Mouse (Mus musculus): ENCODE results near the gene Nxpe3. TPM values are rescaled to one million over a fixed set of nuclear protein-coding genes. Genes with fewer than 3 reads are reported as not detected.

Nxpe3 gene
- polyA plus RNA-seq, 1 experiment, result 13.1 TPM

- WGBS, result 91% methylated on average over 10 of the region's 10 CpGs
- Histone ChIP-seq H3K4me1 (ENCODE audit: control insufficient read depth, insufficient read depth, low read length) (no peaks in the 10 kb centered on the region), H3K27ac (ENCODE audit: insufficient read depth, low read length) (no peak overlapping the region), H3K27me3 (ENCODE audit: control insufficient read depth, insufficient read depth, low read length) (no peaks in the 10 kb centered on the region), H3K4me3 (replicated peaks; ENCODE audit: insufficient read depth, low read depth, low read length) (no peak overlapping the region)
- DNase-seq, result no peak
- no peak for TF ChIP-seq POLR2A (IDR thresholded peaks at IDR 0.05; ENCODE audit: borderline replicate concordance, insufficient read depth, low read length)
- no peak for TF ChIP-seq CTCF (IDR thresholded peaks at IDR 0.05; ENCODE audit: borderline replicate concordance, insufficient read depth, low read depth, low read length)
Measured at GRCm38 (mm10) chr16:55922079-55922478, 27.0 kb upstream of the Nxpe3 start.

- 96% methylated on average over 7 of the region's 7 CpGs for WGBS
- no peaks in the 10 kb centered on the region for H3K27me3 ChIP-seq (ENCODE audit: control insufficient read depth, insufficient read depth, low read length)
- no peak for DNase-seq
- H3K27ac ChIP-seq (ENCODE audit: insufficient read depth, low read length), result no peak overlapping the region
- H3K4me3 ChIP-seq (replicated peaks; ENCODE audit: insufficient read depth, low read depth, low read length), result no peak overlapping the region
- H3K4me1 ChIP-seq (ENCODE audit: control insufficient read depth, insufficient read depth, low read length), result no peaks in the 10 kb centered on the region
- TF ChIP-seq CTCF (IDR thresholded peaks at IDR 0.05; ENCODE audit: borderline replicate concordance, insufficient read depth, low read depth, low read length), result no peak
- TF ChIP-seq POLR2A (IDR thresholded peaks at IDR 0.05; ENCODE audit: borderline replicate concordance, insufficient read depth, low read length), result no peak
Measured at GRCm38 (mm10) chr16:55914716-55915115, 19.6 kb upstream of the Nxpe3 start.

GRCm38 (mm10) chr16:55910208-55910793, 15.2 kb upstream of the Nxpe3 start:
- TF ChIP-seq POLR2A (IDR thresholded peaks at IDR 0.05; ENCODE audit: borderline replicate concordance, insufficient read depth, low read length) (no peak), CTCF (IDR thresholded peaks at IDR 0.05; ENCODE audit: borderline replicate concordance, insufficient read depth, low read depth, low read length) (no peak)
- H3K4me1 ChIP-seq (ENCODE audit: control insufficient read depth, insufficient read depth, low read length), result no peaks in the 10 kb centered on the region
- DNase-seq, result no peak
- WGBS, result 91% methylated on average over 10 of the region's 10 CpGs
- no peak overlapping the region for H3K4me3 ChIP-seq (replicated peaks; ENCODE audit: insufficient read depth, low read depth, low read length)
- H3K27ac ChIP-seq (ENCODE audit: insufficient read depth, low read length), result no peak overlapping the region
- no peaks in the 10 kb centered on the region for H3K27me3 ChIP-seq (ENCODE audit: control insufficient read depth, insufficient read depth, low read length)

DNA sequence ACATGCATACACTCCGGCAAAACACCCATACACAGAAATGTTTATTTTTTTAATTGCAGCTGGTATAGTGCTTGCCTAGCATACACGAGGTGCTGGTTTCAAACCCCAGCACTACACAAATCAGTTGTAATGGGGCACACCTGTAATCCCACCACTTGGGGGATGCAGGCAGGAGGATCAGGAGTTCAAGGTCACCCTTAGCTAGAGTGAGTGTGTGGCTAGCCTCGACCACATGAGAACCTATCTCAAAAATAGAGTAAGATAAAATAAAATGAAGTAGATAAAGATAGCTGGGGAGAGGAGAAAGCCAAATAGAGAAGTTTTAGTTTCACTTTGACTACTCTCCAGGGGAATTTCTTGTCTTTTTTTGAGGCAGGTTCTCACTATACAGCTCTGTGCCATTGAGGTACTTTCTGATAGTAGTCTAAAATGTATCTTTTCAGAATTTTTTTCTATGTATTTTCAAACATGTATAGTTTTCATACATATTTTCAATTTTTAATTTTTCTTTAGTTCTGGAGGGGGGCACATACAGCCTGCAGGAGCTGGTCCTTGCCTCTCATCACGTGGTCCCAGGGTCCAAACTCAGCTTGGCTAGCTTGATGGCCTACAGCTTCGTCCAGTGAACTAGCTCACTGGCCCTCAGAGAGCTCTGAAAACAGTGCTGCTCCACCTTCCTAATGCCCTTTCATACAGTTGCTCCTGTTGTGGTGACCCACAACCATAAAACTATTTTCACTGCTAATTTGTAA, 12.0 kb upstream of the Nxpe3 start:
- no peak for DNase-seq
- Histone ChIP-seq H3K27ac (ENCODE audit: insufficient read depth, low read length) (no peak overlapping the region), H3K27me3 (ENCODE audit: control insufficient read depth, insufficient read depth, low read length) (no peaks in the 10 kb centered on the region), H3K4me3 (replicated peaks; ENCODE audit: insufficient read depth, low read depth, low read length) (no peak overlapping the region), H3K4me1 (ENCODE audit: control insufficient read depth, insufficient read depth, low read length) (no peaks in the 10 kb centered on the region)
- TF ChIP-seq POLR2A (IDR thresholded peaks at IDR 0.05; ENCODE audit: borderline replicate concordance, insufficient read depth, low read length), result no peak
- TF ChIP-seq CTCF (IDR thresholded peaks at IDR 0.05; ENCODE audit: borderline replicate concordance, insufficient read depth, low read depth, low read length), result no peak
- 91% methylated on average over 5 of the region's 5 CpGs for WGBS

- TF ChIP-seq CTCF (IDR thresholded peaks at IDR 0.05; ENCODE audit: borderline replicate concordance, insufficient read depth, low read depth, low read length) (no peak), POLR2A (IDR thresholded peaks at IDR 0.05; ENCODE audit: borderline replicate concordance, insufficient read depth, low read length) (no peak)
- no peak for DNase-seq
- Histone ChIP-seq H3K4me1 (ENCODE audit: control insufficient read depth, insufficient read depth, low read length) (no peaks in the 10 kb centered on the region), H3K27me3 (ENCODE audit: control insufficient read depth, insufficient read depth, low read length) (no peaks in the 10 kb centered on the region), H3K27ac (ENCODE audit: insufficient read depth, low read length) (no peak overlapping the region), H3K4me3 (replicated peaks; ENCODE audit: insufficient read depth, low read depth, low read length) (no peak overlapping the region)
- WGBS, result 91% methylated on average over 25 of the region's 25 CpGs
Measured at GRCm38 (mm10) chr16:55905370-55905769, 10.3 kb upstream of the Nxpe3 start.

DNA sequence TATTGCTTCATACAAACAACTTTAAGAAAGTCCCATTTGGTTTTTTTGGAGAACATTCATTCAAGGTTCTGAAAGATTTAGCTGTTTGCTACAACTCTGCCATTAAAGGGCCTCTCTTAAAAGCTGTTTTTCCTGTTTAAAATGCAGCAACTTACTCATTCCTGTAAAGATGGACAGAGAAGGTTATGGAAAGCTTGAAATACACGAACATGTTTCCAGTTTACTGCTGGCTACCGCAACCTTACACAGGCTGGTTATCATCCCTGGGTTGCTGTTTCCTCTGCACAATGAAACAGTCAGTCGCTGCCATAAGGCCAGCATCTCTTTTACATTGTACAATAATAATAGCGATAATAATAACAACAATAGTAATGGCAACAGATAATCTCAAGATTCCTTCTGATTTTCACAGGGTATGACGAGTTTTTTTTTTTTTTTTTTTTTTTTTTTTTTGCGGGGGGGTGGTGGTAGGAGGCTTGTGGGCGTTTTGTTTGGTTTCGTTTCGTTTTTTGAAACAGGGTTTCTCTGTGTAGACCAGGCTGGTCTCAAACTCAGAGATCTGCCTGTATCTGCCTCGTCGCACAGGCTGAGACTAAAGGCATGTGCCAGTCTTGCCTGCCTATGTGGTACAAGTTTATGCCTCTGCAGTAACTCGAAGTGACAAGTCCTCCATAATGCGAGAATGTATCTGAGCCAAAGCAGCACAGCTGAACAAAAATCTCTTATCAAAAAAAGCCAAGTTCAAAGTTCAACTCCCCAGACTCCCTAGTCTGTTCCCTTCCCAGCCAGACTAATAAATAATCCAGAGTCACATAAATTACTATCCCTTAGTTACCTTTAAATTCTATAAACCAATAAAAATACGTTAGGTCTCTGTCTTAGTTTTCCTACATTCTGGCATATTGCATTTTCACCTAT, 7.0 kb upstream of the Nxpe3 start:
- TF ChIP-seq CTCF (IDR thresholded peaks at IDR 0.05; ENCODE audit: borderline replicate concordance, insufficient read depth, low read depth, low read length) (no peak), POLR2A (IDR thresholded peaks at IDR 0.05; ENCODE audit: borderline replicate concordance, insufficient read depth, low read length) (no peak)
- 88% methylated on average over 14 of the region's 14 CpGs for WGBS
- no peak for DNase-seq
- H3K4me3 ChIP-seq (replicated peaks; ENCODE audit: insufficient read depth, low read depth, low read length), result no peak overlapping the region
- no peak overlapping the region for H3K27ac ChIP-seq (ENCODE audit: insufficient read depth, low read length)
- no peaks in the 10 kb centered on the region for H3K27me3 ChIP-seq (ENCODE audit: control insufficient read depth, insufficient read depth, low read length)
- H3K4me1 ChIP-seq (ENCODE audit: control insufficient read depth, insufficient read depth, low read length), result peaks cover 3% of the 10 kb centered on the region; the same call in 1 of the 2 replicates

DNA sequence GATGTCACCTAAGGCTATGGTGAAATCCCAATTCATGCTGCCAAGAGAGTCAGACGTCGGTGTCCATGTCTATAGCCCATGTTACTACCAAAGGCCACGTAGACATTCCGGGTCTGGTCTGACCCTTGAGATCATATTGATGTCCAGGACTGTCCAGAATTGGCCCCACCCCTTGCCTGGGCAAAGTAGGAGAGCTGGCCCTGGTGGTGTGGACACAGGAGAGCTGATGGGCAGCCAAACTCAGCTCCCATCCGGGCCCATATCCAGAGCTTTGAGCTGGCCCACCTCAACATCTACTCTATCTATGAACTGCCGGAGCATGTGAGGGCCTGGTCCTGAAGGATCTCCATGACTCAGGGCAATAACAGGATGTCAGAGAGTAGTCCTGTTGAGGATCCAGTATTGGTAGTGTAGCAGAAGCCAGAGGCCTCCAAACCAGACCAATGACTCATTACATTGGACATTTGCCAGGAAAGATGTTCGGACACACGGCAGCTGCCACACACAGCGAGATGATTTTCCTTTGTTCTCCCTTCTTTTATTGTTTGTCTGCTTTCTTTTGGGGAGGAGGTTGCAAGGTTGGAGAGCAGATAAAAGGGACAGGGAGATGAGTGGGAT, 3.4 kb upstream of the Nxpe3 start:
- no peaks in the 10 kb centered on the region for H3K27me3 ChIP-seq (ENCODE audit: control insufficient read depth, insufficient read depth, low read length)
- peaks cover 6% of the 10 kb centered on the region; the same call in 1 of the 2 replicates for H3K4me1 ChIP-seq (ENCODE audit: control insufficient read depth, insufficient read depth, low read length)
- peak; percentile 22 to 53 for DNase-seq
- no peak overlapping the region for H3K4me3 ChIP-seq (replicated peaks; ENCODE audit: insufficient read depth, low read depth, low read length)
- H3K27ac ChIP-seq (ENCODE audit: insufficient read depth, low read length), result no peak overlapping the region
- WGBS, result 59% methylated on average over 9 of the region's 9 CpGs
- TF ChIP-seq CTCF (IDR thresholded peaks at IDR 0.05; ENCODE audit: borderline replicate concordance, insufficient read depth, low read depth, low read length), result no peak

All from cerebellum, adult 2 months (tissue).